Mouse (Mus musculus): ENCODE data around the gene Map1lc3a. TPM values are rescaled to one million over a fixed set of nuclear protein-coding genes. Genes with fewer than 3 reads are reported as not detected.

The Map1lc3a gene
- 216 TPM for polyA plus RNA-seq (2014; fragmentation: Illumina TruSeq; extraction: RNeasy Lipid Tissue Mini Kit (QIAGEN cat#74804); ENCODE audit: low read depth, low replicate concordance)

DNA sequence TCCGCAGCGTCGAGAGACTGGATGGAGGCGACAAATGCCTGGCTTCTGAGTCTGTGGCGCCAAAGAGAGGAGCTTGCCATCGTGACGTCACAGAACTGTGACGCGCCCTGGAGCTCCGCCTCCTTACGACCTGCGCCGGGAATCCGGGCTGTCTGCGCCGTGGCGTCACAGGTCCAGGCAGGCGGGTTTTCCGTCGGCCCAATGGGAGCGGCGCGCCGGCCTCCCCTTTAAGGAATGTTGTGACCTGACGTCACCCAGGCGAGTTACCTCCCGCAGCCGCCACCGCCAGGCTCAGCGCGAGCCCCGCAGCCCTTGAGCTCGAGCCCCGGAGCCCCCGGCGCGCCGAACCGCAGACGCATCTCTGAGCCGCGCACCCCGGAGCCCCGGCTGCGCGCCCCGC is at the start of gene Map1lc3a:
Gene Map1lc3a (plus strand): TSS at position 103 of the 400 bp plus-strand sequence.

GRCm38 (mm10) chr2:155236362-155236992 is 39.6 kb upstream of the Map1lc3a start, which contains the start of gene Dynlrb1:
Gene Dynlrb1 (plus strand): TSS chr2:155236533.

Other genes with a start within 250 kb of the Map1lc3a start
- 47.4 TPM for gene Ahcy, start 201.8 kb upstream of the Map1lc3a start, polyA plus RNA-seq (2014; fragmentation: Illumina TruSeq; extraction: RNeasy Lipid Tissue Mini Kit (QIAGEN cat#74804); ENCODE audit: low read depth, low replicate concordance)
- gene Itch, start 142.8 kb upstream of the Map1lc3a start, polyA plus RNA-seq (2014; fragmentation: Illumina TruSeq; extraction: RNeasy Lipid Tissue Mini Kit (QIAGEN cat#74804); ENCODE audit: low read depth, low replicate concordance) = 32.5 TPM
- 255 TPM for gene Dynlrb1, start 39.8 kb upstream of the Map1lc3a start, polyA plus RNA-seq (2014; fragmentation: Illumina TruSeq; extraction: RNeasy Lipid Tissue Mini Kit (QIAGEN cat#74804); ENCODE audit: low read depth, low replicate concordance)
- gene Pigu, start 81.1 kb downstream of the Map1lc3a start, polyA plus RNA-seq (2014; fragmentation: Illumina TruSeq; extraction: RNeasy Lipid Tissue Mini Kit (QIAGEN cat#74804); ENCODE audit: low read depth, low replicate concordance) = 35.5 TPM
- gene Trp53inp2, start 104.8 kb downstream of the Map1lc3a start, polyA plus RNA-seq (2014; fragmentation: Illumina TruSeq; extraction: RNeasy Lipid Tissue Mini Kit (QIAGEN cat#74804); ENCODE audit: low read depth, low replicate concordance) = 167 TPM
- 27.3 TPM for gene Ncoa6, start 197.6 kb downstream of the Map1lc3a start, polyA plus RNA-seq (2014; fragmentation: Illumina TruSeq; extraction: RNeasy Lipid Tissue Mini Kit (QIAGEN cat#74804); ENCODE audit: low read depth, low replicate concordance)
- gene Acss2, start 241.7 kb downstream of the Map1lc3a start, polyA plus RNA-seq (2014; fragmentation: Illumina TruSeq; extraction: RNeasy Lipid Tissue Mini Kit (QIAGEN cat#74804); ENCODE audit: low read depth, low replicate concordance) = 31.1 TPM
- gene Ggt7, start 241.9 kb downstream of the Map1lc3a start, polyA plus RNA-seq (2014; fragmentation: Illumina TruSeq; extraction: RNeasy Lipid Tissue Mini Kit (QIAGEN cat#74804); ENCODE audit: low read depth, low replicate concordance) = 34.8 TPM